8 mouse cellular contexts compared by ENCODE assay signal in the genomic region with DNA sequence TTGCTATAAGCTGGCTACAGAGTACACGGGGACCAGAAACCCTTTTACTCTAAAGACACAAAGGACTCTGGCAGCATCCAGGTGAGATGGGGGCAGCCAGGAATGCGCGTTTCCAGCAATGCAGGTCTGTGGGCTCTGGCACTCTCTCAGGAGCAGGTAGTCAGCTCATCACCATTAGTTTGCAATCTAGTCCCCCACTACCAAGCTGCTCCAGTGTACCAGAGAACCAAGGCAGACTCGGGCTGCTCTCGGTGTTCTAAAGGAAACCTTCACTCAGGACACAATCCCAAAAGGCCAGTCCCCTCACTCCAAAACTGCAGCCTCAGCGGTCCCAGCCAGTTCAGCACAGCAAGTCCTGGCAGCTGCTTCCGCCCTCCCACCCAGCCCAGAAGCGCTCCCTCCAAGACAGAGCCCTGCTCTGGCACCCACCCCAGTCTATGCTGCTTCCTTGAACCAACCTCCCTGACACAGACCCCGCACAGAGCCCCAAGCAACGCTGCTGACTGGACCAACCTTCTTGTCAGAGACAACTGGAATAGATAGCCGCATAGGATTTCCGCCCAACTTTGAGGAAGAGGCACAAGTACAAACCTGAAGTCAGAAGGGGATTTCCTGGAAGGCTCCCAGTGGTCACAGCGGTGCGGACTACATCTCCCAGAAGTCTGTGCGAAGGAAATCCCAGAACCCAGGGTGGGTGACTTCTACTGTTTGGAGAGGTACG. TPM values are rescaled to one million over a fixed set of nuclear protein-coding genes. Genes with fewer than 3 reads are reported as not detected.
DNase-seq lines count a peak whose midpoint lies in the region; ATAC-seq lines count a peak whose summit lies in the region.
"Not testable (repeated sequence)": the region's sequence is repeated elsewhere in the genome, so short reads cannot be mapped to it uniquely, and the experiment has no call there.

A gene (minus strand): TSS at position 637 of the 721 bp plus-strand sequence.

- not testable (repeated sequence) for H3K36me3 ChIP-seq in intestine, embryonic 15.5 days

- ATAC-seq in intestine, embryonic 15.5 days: peak; percentile 98
- peak; percentile 98 for ATAC-seq in megakaryocyte progenitor cell, adult 5-6 weeks (replicated peaks; ENCODE audit: poor library complexity)

- DNase-seq in adrenal gland, adult 2 months: peak; percentile 81
- peak; percentile 74 for DNase-seq in embryo, embryonic 9.5 days (ENCODE audit: extremely low spot score)
- peak; percentile 56 to 62 for DNase-seq in gastrocnemius, postnatal 36 days
- DNase-seq in left cerebral cortex, postnatal 14 days (ENCODE audit: low spot score in 2 of 2): peak; percentile 41 to 72
- peak; percentile 49 for DNase-seq in right cerebral cortex, postnatal 14 days
- peak; percentile 55 for DNase-seq in urinary bladder, postnatal 25 days (ENCODE audit: low spot score)

- not testable (repeated sequence) for H3K9me3 ChIP-seq in intestine, embryonic 15.5 days

- peak within 1 kb of the TSS; percentile 49 for H3K9ac ChIP-seq in intestine, embryonic 15.5 days

- intact Hi-C loops in gastrocnemius, postnatal 36 days (cut with DNase I); left cerebral cortex, postnatal 14 days (cut with DNase I): not testable (repeated sequence)

- H3K27ac ChIP-seq in intestine, embryonic 15.5 days: peak within 1 kb of the TSS; percentile 34; the same call in 1 of the 2 replicates

- H3K4me3 ChIP-seq in intestine, embryonic 15.5 days (replicated peaks): peak within 1 kb of the TSS; percentile 48

- H3K4me1 ChIP-seq in intestine, embryonic 15.5 days (replicated peaks): not testable (repeated sequence)

- H3K27me3 ChIP-seq in intestine, embryonic 15.5 days (replicated peaks): not testable (repeated sequence)

- 2% methylated on average over 16 of the region's 16 CpGs for WGBS in intestine, embryonic 15.5 days

- peak within 1 kb of the TSS; percentile 52 for H3K4me2 ChIP-seq in intestine, embryonic 15.5 days (replicated peaks)

RNA-seq across cellular contexts. Expression of the gene that starts here (rescaled TPM):
- total RNA-seq in adrenal gland, adult 2 months (2021): 1 to 10 TPM; 3.5 to 4.7 TPM
- polyA plus RNA-seq in adrenal gland, adult 2 months (2012; rRNA removed): 1.4 TPM in 1 of 2 replicates, not detected in the other
- total RNA-seq in gastrocnemius, postnatal 36 days (2021): 1 to 10 TPM; 1.2 to 1.3 TPM
- polyA plus RNA-seq in intestine, embryonic 15.5 days (2015; fragmentation: Nextera tagmentation; extraction: Ambion mirVana): 4.8 and 5.6 TPM in 2 replicates
- total RNA-seq in left cerebral cortex, postnatal 14 days (2021): 1 to 10 TPM in 1 of 2 experiments, under 1 TPM in 1; 0.86 to 2.2 TPM
- 10.0 and 10.4 TPM in 2 replicates for total RNA-seq in megakaryocyte progenitor cell, adult 5-6 weeks (2015)
- 5.2 and 10.9 TPM in 2 replicates for total RNA-seq in megakaryocyte progenitor cell, adult 5-6 weeks (2017)

Comparison
In these comparisons a context has a peak if more than half of its experiments do, and no peak if none do; other contexts are left out.
1. Peak in every context shown above with its lines: DNase-seq, ATAC-seq, H3K4me3 ChIP-seq and H3K27ac ChIP-seq.